Mouse (Mus musculus): ENCODE measurements at regions not wholly inside any gene's neighbourhood (a gene's known extent, or its start where the extent isn't known, plus 50 kb on each side); places are given as distances from the start of the nearest gene placed in this dataset.

- TF ChIP-seq CTCF (IDR thresholded peaks at IDR 0.05; ENCODE audit: low read depth): no peak
- TF ChIP-seq EP300 (IDR thresholded peaks at IDR 0.05; ENCODE audit: low read depth): no peak
Observed at GRCm38 (mm10) chr2:57780836-57781235, 216.8 kb upstream of the Galnt5 start.
